ENCODE assay signal across 11 mouse cellular contexts in genomic region chr9:49795881-49796280, GRCm38 (mm10). TPM values are rescaled to one million over a fixed set of nuclear protein-coding genes. Genes with fewer than 3 reads are reported as not detected.
DNase-seq lines count a peak whose midpoint lies in the region; ATAC-seq and TF ChIP-seq lines count a peak whose summit lies in the region.
"Had no signal": no experiment of that assay in that cellular context is flagged by ENCODE, and none has a peak within 500 bp of the region (broad histone marks: within the 10 kb centered on the region; RNA-seq: fewer than 3 reads in every experiment).

No protein-coding gene starts in this region.

- H3K36me3 ChIP-seq in embryonic facial prominence, embryonic 13.5 days = no peaks in the 10 kb centered on the region
- no peaks in the 10 kb centered on the region for H3K36me3 ChIP-seq in embryonic facial prominence, embryonic 10.5 days (replicated peaks)
- no peaks in the 10 kb centered on the region for H3K36me3 ChIP-seq in midbrain, embryonic 13.5 days
- no peaks in the 10 kb centered on the region for H3K36me3 ChIP-seq in stomach, postnatal 0 days (ENCODE audit: control insufficient read depth, insufficient read depth, low read length)
- H3K36me3 ChIP-seq: liver, embryonic 13.5 days had no signal

- H3K9me3 ChIP-seq in embryonic facial prominence, embryonic 13.5 days = no peaks in the 10 kb centered on the region
- H3K9me3 ChIP-seq in embryonic facial prominence, embryonic 10.5 days = no peaks in the 10 kb centered on the region
- no peaks in the 10 kb centered on the region for H3K9me3 ChIP-seq in midbrain, embryonic 13.5 days
- H3K9me3 ChIP-seq in stomach, postnatal 0 days (ENCODE audit: control insufficient read depth, low read length) = no peaks in the 10 kb centered on the region
- H3K9me3 ChIP-seq: liver, embryonic 13.5 days had no signal

- TF ChIP-seq EP300 in stomach, postnatal 0 days (optimal IDR thresholded peaks at IDR 0.05) = no peak

- no peak overlapping the region for H3K27ac ChIP-seq in embryonic facial prominence, embryonic 13.5 days
- H3K27ac ChIP-seq in embryonic facial prominence, embryonic 10.5 days (replicated peaks) = no peak overlapping the region
- H3K27ac ChIP-seq in left cerebral cortex, adult 2 months = no peak overlapping the region
- no peak overlapping the region for H3K27ac ChIP-seq in midbrain, embryonic 13.5 days
- no peak overlapping the region for H3K27ac ChIP-seq in stomach, postnatal 0 days (replicated peaks)
- H3K27ac ChIP-seq: gastrocnemius, adult 2 months; liver, embryonic 13.5 days had no signal

- H3K4me1 ChIP-seq in embryonic facial prominence, embryonic 13.5 days = peaks cover 13% of the 10 kb centered on the region
- H3K4me1 ChIP-seq in embryonic facial prominence, embryonic 10.5 days = peaks cover 20% of the 10 kb centered on the region
- H3K4me1 ChIP-seq in midbrain, embryonic 13.5 days (replicated peaks) = peaks cover 56% of the 10 kb centered on the region
- no peaks in the 10 kb centered on the region for H3K4me1 ChIP-seq in stomach, postnatal 0 days (replicated peaks; ENCODE audit: control insufficient read depth, insufficient read depth)

- peak overlapping the region; percentile 92; the same call in 1 of the 2 replicates for H3K4me2 ChIP-seq in embryonic facial prominence, embryonic 13.5 days
- peak overlapping the region; percentile 78 for H3K4me2 ChIP-seq in midbrain, embryonic 13.5 days (replicated peaks)
- H3K4me2 ChIP-seq in stomach, postnatal 0 days (replicated peaks; ENCODE audit: low read depth) = no peak overlapping the region

- H3K4me3 ChIP-seq in embryonic facial prominence, embryonic 13.5 days = no peak overlapping the region
- no peak overlapping the region for H3K4me3 ChIP-seq in embryonic facial prominence, embryonic 10.5 days
- peak overlapping the region; percentile 94; the same call in 1 of the 2 replicates for H3K4me3 ChIP-seq in left cerebral cortex, adult 2 months
- H3K4me3 ChIP-seq in midbrain, embryonic 13.5 days (replicated peaks) = peak overlapping the region; percentile 99
- H3K4me3 ChIP-seq in stomach, postnatal 0 days (ENCODE audit: low read depth, low read length) = no peak overlapping the region

- no peak for DNase-seq in embryonic facial prominence, embryonic 10.5 days (ENCODE audit: low spot score)
- no peak for DNase-seq in left cerebral cortex, adult 2 months (ENCODE audit: extremely low spot score in 1 of 2, low spot score in 2 of 2)
- no peak for DNase-seq in left cerebral cortex, postnatal 14 days (ENCODE audit: low spot score in 2 of 2)
- no peak for DNase-seq in frontal cortex, adult 2 months (ENCODE audit: extremely low spot score in 1 of 2, low spot score in 1 of 2)
- no peak for DNase-seq in stomach, postnatal 0 days (ENCODE audit: low spot score)
- no peak for DNase-seq in ovary, postnatal 36 days (ENCODE audit: low spot score)

- intact Hi-C loops in left cerebral cortex, adult 2 months (cut with DNase I) = loop anchor here (5.0 to 10.0 kb wide), 8 partner anchors 39 to 306 kb away; no protein-coding TSS in a partner anchor
- intact Hi-C loops in left cerebral cortex, postnatal 14 days (cut with DNase I) = loop anchor here (5.0 to 10.0 kb wide), 3 partner anchors 179 to 376 kb away; no protein-coding TSS in a partner anchor

- H3K27me3 ChIP-seq in embryonic facial prominence, embryonic 13.5 days = peaks cover 11% of the 10 kb centered on the region; the same call in 1 of the 2 replicates
- H3K27me3 ChIP-seq in embryonic facial prominence, embryonic 10.5 days (replicated peaks; ENCODE audit: low read depth, poor library complexity, severe bottlenecking) = peaks cover 36% of the 10 kb centered on the region
- no peaks in the 10 kb centered on the region for H3K27me3 ChIP-seq in midbrain, embryonic 13.5 days
- no peaks in the 10 kb centered on the region for H3K27me3 ChIP-seq in stomach, postnatal 0 days (ENCODE audit: control insufficient read depth, insufficient read depth, low read length)
- H3K27me3 ChIP-seq: CH12.LX had no signal

- 64% methylated on average over 5 of the region's 5 CpGs for WGBS in embryonic facial prominence, embryonic 13.5 days
- 68% methylated on average over 5 of the region's 5 CpGs for WGBS in embryonic facial prominence, embryonic 10.5 days
- WGBS in midbrain, embryonic 13.5 days = 40% methylated on average over 5 of the region's 5 CpGs
- WGBS in stomach, postnatal 0 days = 59% methylated on average over 5 of the region's 5 CpGs

- TF ChIP-seq CTCF in left cerebral cortex, adult 2 months (IDR thresholded peaks at IDR 0.05) = no peak
- TF ChIP-seq CTCF in stomach, postnatal 0 days (IDR thresholded peaks at IDR 0.05; ENCODE audit: low read depth) = no peak

- ATAC-seq in embryonic facial prominence, embryonic 13.5 days (ENCODE audit: insufficient number of reproducible peaks, insufficient read depth, low FRiP score, low TSS enrichment, low read depth) = no peak
- ATAC-seq in midbrain, embryonic 13.5 days = no peak
- no peak for ATAC-seq in stomach, postnatal 0 days (ENCODE audit: low FRiP score, low TSS enrichment)

- H3K9ac ChIP-seq in embryonic facial prominence, embryonic 13.5 days = no peak overlapping the region
- H3K9ac ChIP-seq in midbrain, embryonic 13.5 days (replicated peaks) = no peak overlapping the region
- no peak overlapping the region for H3K9ac ChIP-seq in stomach, postnatal 0 days (ENCODE audit: low read length)
- H3K9ac ChIP-seq: liver, embryonic 13.5 days had no signal

RNA-seq across cellular contexts. Expression of gene Ncam1, which starts 2.8 kb away (rescaled TPM):
- 123 and 145 TPM in 2 replicates for polyA plus RNA-seq in embryonic facial prominence, embryonic 13.5 days (2015; fragmentation: Nextera tagmentation; extraction: Ambion mirVana)
- polyA plus RNA-seq in embryonic facial prominence, embryonic 10.5 days (2016; fragmentation: Nextera tagmentation; extraction: Ambion mirVana) = 35.2 and 39.1 TPM in 2 replicates
- total RNA-seq in left cerebral cortex, adult 2 months (2021) = 100 to 1,000 TPM; 270 to 291 TPM
- 100 to 1,000 TPM; 437 to 463 TPM for total RNA-seq in left cerebral cortex, postnatal 14 days (2021)
- 432 and 461 TPM in 2 replicates for polyA plus RNA-seq in midbrain, embryonic 13.5 days (2015; fragmentation: Nextera tagmentation; extraction: Ambion mirVana)
- polyA plus RNA-seq in frontal cortex, adult 2 months (2012; rRNA removed) = 141 and 148 TPM in 2 replicates
- polyA plus RNA-seq in stomach, postnatal 0 days (2015; fragmentation: Nextera tagmentation; extraction: Ambion mirVana) = 32.9 and 34.0 TPM in 2 replicates

Comparison
In these comparisons a context has a peak if more than half of its experiments do, and no peak if none do; other contexts are left out.
1. H3K4me3 ChIP-seq: peak in left cerebral cortex, adult 2 months (single experiment) and midbrain, embryonic 13.5 days (single experiment); none in embryonic facial prominence, embryonic 13.5 days (single experiment), embryonic facial prominence, embryonic 10.5 days (single experiment) and stomach, postnatal 0 days (single experiment).